Mouse (Mus musculus): ENCODE measurements around the gene Gata3.

The Gata3 gene

DNA sequence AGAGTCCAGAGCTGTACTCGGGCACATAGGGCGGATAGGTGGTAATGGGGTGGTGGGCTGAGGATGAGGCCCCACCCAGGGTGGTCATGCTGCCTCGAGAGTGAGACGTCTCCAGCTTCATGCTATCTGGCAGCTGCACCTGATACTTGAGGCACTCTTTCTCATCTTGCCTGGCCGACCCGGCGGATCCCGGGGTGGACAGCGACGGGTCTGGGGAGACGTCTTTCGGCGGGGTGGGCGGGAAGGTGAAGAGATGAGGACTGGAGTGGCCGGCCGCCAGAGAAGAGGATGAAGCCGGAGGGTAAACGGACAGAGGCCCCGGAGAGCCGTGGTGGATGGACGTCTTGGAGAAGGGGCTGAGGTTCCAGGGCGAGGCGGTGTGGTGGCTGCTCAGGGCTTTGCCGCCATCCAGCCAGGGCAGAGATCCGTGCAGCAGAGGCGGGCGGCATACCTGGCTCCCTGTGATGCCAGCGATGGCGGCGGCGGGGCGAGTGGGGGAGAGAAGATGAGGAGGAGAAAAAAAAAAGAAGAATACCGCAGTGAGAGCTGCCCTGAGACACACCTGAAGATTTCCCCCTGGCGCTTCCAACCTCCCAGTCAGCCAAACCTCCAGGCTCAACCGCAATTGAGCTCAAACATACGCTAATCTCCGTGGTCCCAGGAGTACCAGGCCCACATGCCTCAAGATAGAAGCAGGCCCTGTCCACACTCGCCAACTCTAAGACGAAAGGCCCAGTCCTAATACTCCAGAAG lies 15.2 kb downstream of the Gata3 start:
- no peak for DNase-seq (ENCODE audit: extremely low spot score, low read depth, low spot score)

GRCm38 (mm10) chr2:9873757-9874156 lies 16.1 kb downstream of the Gata3 start:
- DNase-seq (ENCODE audit: extremely low spot score, low read depth, low spot score) = no peak

DNA sequence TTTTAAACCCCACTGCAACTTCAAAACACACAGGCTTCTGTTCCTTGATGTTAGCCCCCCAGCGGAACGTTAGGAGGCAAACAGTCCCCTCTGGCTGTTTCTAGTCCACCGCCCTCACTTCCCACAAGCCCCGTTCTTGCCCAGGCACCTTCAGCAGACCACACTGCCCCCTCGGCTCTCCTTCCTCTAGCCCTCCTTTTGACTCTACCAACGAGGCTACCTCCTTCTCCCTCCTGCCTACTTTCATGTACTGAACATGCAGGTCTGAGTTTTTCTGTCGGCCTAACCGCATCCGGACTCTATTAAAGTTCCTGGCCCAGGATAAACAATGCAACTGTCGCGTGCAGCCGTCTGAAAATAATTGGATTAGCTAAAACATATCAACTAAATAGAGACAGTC lies 17.2 kb downstream of the Gata3 start:
- no peak for DNase-seq (ENCODE audit: extremely low spot score, low read depth, low spot score)

GRCm38 (mm10) chr2:9871798-9872197 lies 18.0 kb downstream of the Gata3 start:
- no peak for DNase-seq (ENCODE audit: extremely low spot score, low read depth, low spot score)

DNA sequence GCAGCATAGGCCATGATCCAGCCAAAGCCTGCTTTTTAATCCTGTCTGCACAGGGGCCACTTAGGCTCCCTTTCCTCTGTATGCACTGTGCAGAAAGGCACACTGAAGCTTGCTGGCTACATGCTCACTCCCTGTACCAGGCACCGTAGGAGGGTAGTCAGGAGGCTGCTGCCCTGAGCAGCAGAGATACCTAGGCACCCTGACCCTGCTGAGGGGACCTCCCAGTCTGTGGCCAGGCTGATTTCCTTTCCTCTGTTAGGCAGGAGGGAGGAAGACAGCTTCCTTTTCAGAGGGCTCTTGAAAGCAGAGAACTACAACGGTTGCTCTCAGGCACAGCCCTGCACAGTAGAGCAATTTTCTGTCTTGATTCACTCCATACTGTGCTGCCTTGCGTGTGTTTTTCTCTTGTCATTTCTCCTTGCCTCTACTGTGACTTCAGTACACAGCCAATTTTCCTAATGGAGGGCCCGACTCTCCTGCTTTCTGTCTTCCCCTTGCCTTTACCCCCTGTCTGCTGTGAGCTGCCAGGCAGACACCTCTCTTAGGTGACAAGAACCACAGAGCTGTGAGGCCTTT lies 18.6 kb downstream of the Gata3 start:
- DNase-seq (ENCODE audit: extremely low spot score, low read depth, low spot score) = no peak

DNA sequence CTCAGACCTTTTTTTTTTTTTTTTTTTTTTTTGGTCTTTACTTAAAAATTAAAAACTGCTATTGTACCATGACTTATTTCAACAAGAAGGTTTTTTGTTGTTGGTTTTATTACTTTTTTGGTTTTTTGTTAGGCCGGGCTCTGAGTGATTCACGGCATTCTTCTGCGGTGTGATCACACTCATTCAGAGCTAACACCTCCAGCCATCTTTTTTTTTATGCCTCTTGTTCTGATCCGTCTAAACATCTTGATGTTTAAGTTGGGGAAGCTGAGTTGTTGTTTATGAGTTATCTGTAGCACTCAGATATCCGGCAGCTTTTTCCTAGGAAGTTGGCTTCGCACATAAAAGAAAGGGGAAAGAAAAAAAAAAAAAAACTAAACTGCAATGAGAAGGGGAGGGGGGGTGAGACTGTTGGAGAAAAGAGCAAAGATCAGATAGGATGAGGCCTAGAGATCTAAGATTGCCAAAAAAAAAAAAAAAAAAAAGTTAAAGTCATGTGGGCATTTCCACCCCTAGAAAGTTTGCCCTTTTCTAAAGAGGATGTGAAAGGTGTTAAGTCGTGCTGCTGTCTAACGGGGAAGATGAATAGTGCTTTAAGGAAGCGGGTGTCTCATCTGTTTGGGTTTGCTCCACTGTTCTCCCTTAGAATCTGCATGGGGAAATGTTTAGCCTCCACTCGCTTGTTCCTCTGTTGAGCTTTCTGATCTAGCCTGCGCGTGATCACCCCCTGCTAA lies 22.6 kb downstream of the Gata3 start:
- DNase-seq (ENCODE audit: extremely low spot score, low read depth, low spot score) = no peak

- DNase-seq (ENCODE audit: extremely low spot score, low read depth, low spot score) = no peak
Measured at GRCm38 (mm10) chr2:9860698-9861097, 29.1 kb downstream of the Gata3 start.

GRCm38 (mm10) chr2:9855861-9856260 lies 34.0 kb downstream of the Gata3 start:
- no peak for DNase-seq (ENCODE audit: extremely low spot score, low read depth, low spot score)

GRCm38 (mm10) chr2:9852851-9853576 lies 36.8 kb downstream of the Gata3 start:
- DNase-seq (ENCODE audit: extremely low spot score, low read depth, low spot score) = no peak

GRCm38 (mm10) chr2:9835195-9835594 lies 54.6 kb downstream of the Gata3 start:
- DNase-seq (ENCODE audit: extremely low spot score, low read depth, low spot score) = no peak

DNA sequence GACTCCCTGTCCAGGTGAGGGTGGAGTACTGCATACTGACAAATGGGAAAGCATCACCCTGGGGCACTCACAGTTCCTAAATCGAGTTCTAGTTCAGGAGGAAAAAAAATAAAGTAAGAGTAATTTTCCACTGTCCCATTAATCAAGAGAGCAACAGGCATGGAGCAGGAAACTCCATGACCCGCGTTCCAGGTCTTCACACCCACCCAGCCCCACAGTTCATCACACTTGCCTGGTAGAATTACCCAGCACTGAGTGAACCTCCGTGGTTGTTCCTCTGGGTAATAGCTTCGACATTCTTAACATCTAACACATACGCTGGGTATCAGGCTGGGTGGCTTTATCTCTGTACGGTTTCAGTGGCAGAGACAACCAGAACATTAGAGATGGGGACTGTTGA lies 56.1 kb downstream of the Gata3 start:
- DNase-seq (ENCODE audit: extremely low spot score, low read depth, low spot score) = no peak

DNA sequence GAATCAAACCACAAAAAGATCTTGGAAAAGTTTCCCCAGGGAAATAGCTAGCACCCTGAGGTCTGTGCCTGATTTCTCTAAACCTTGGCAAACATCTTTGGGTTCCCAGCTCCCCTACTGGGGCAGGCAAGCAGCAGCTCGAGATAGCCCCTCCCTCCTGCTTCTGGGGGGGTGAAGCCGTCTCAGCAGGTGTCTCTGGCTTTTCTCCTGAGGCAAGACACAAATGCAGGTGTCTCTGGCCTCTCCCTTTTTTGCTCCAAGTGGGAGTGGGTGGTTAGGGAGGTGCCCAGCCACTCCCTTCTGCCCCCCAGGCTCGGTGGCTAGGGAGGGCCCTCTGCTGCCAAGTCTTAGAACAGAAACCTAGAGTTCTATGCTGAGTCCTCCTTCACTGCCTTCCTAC lies 62.2 kb downstream of the Gata3 start:
- no peak for DNase-seq (ENCODE audit: extremely low spot score, low read depth, low spot score)

GRCm38 (mm10) chr2:9820611-9821010 lies 69.2 kb downstream of the Gata3 start:
- no peak for DNase-seq (ENCODE audit: extremely low spot score, low read depth, low spot score)

- no peak for DNase-seq (ENCODE audit: extremely low spot score, low read depth, low spot score)
Measured at GRCm38 (mm10) chr2:9818177-9818785, 71.6 kb downstream of the Gata3 start.
